Mouse (Mus musculus) spleen, embryonic (tissue): ENCODE measurements around the gene Ipmk.

ENCODE experiments used
- CTCF ChIA-PET: fragments of 350-600 bp; sonication (Branson Sonifier 250); formaldehyde crosslinking; loops from one replicate; lab custom pipeline; 2022; lab: Charles Lee

Gene Ipmk

DNA sequence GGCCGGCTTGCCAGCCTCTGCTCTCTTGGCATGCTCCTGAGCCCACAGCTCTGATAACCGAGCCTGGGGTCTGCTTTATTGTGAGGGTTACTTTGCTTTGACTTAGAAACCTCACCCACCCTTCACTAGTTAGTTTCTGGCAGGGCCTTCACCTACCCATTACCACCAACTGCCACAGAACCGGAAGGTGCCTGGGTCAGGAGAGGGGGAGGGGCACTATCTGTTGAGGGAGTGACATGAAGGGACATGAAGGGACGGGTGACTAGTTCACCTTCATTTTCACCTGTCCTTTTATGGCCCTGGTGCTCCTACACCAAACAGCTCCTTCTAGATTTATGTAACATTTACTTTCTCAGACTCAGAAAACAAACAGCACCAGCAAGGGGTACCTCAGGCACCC is 8.1 kb upstream of the Ipmk start:
- CTCF ChIA-PET = no interaction called here

DNA sequence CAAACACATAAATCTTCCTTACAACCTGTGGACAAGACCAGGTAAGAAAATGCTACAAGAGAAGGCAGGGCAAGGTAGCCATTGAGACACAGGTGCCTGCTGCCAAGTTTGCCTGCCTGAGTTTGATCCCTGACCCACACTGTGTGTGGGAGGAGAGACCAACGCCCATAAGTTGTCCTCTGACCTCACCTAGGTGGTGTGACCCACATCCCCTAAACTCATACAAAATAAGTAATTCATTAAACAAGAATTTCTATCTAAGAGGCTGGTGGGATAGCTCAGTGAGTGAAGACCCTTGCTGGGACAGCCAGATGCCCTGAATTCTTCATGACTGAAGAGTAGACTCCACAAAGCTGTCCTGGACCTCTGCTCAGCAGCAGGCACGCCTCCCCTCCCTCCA is 7.4 kb upstream of the Ipmk start:
- CTCF ChIA-PET = no interaction called here

DNA sequence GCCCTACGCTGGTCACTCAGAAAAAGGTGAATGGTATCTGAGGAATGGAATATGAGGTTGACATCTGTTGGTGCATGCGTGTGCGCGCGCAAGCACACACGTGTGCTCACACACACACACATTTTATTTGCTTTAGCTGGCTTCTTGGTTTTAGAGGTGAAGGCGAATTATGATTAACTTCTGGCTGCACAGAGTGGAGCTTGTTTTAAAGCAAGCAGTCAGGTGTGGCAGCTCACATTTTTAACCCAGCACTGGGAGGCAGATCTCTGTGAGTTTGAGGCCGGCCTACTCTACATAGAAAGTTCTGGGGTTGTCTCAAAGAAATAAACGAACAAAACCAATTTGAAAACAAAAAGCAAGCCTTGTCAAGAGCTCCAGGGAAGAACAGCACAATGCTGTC is 6.3 kb upstream of the Ipmk start:
- CTCF ChIA-PET = no interaction called here

DNA sequence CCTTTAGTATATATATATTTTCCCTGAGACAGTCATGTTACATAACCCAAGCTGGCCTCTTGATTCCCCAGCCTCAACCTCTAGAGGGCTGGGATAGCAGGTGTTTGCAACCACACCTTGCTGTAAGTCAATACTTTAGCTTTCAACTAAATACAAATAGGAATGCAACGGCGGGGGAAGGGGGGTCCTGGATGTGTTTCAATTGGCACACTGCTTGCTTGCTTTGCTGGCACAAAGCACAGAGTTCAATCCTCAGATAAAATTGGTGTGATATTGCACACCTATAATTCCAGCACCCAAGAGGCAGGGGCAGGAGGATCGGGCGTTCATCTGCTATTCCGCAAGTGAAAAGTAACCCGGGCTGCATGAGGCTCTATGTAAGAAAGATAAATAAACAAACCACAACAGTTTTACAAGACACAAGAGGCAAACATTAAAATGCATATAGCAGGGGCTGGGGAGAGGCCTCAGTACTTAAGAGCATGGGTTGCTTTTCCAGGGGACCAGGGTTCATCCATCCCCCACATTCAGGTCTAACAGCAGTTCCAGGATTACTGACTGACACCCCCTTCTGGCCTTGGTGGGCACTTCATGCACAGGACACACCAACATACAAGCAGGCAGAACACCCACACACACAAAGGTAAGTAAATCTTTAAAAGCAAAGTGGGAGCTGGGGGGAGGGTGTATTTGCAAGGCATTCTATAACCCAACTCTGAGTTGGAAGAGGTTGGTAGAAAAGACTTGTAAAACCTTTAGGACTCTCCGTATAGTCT is 5.3 kb upstream of the Ipmk start:
- CTCF ChIA-PET = no interaction called here

DNA sequence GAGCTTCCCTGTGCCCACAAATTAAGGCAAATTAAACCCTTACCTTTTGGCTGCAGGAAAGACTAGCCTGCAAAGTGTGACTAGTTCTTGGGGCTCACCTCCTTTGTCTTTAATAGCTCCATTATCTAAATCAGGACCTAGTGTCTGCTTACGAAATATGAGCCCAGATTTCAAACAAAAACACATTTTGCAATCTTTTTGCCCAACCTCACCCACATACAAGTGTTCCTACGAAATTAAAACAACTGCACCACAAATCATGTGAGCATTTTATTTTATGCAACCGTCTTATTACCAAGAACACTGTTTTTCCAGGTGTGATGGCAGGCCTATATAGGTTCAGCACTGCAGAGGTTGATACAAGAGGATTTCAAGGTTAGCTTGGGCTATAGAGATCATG is 4.4 kb upstream of the Ipmk start:
- CTCF ChIA-PET = no interaction called here

DNA sequence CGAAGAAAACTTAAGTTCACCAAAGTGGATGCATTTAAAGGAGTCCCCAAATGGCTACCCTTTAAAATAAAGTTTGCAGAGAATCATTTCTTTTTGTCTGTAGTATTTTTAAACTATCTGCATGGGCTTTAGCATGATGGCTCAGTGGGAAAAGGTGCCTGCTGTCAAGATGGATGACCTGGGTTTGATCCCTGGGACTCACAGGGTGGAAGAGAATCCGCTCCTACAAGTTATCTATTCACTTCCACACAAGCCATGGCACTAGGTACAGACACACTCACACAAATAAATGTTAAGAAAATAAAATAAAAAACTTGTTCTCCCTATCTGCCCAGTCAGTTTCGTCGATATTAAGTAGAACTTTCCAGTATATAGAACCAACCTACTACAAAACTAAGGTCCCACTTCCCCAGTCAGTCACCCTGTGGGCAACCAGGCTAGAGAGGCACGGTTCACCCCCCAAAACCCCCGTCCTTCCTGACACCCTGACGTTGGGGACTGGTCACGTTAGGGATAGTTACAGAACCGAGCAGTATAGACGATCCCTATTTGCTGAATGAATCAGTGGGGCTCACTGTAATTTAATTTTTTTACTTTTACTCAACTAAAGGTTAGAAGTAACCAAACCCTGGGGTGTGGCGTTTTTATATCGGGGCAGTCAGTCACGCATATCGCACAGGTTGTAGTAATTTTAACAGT is 3.8 kb upstream of the Ipmk start:
- CTCF ChIA-PET = no interaction called here

DNA sequence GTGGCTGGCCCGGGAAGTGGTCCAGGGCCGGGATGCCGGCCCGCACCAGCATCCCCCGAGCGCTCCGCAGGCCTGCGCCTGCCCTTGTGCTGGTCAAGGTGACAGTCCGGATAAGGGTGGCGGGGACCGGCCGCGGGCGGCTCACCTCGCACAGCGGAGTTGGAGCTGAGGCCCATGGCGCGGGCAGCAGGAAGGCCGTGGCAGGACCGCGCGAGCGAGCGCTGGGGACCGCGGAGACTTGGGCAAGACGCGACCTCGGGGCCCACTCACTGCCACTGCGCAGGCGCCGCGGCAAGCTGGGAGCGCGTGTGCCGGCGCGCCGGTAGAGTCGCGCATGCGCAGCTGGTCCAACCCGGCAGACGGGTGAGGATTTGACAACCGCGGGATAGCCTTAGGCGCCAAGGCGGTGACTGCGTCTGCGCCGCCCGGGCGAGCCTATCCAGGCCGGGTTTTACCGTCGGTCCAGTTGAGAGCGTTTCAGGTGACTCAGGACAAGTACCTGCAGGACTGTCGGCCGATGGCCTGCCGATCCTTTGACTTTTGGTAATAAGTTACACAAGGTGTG is 2.9 kb upstream of the Ipmk start, which contains the start of gene Cisd1:
TSS of gene Cisd1 (minus strand) at position 376 of the 565 bp plus-strand sequence.
- CTCF ChIA-PET = no interaction called here

DNA sequence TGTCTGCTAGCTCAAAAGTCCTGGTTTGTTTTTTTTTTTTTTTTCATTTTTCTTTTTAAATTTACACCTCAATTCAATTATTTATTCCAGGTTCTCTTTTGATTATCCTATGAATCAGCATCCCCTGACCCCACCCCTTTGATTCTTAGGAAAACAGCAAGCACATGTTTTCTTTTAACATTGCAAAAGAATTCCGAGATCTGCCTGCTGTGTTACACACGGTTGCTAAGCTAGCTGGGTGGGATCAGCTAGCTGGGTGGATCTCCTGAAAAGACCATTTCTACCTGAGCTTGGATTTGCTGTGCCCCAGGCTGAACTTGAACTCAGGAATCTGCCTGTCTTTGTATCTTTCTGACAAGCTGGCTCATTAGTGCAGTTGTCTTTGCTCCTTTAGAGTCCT is 1.5 kb upstream of the Ipmk start:
- CTCF ChIA-PET = no interaction called here

DNA sequence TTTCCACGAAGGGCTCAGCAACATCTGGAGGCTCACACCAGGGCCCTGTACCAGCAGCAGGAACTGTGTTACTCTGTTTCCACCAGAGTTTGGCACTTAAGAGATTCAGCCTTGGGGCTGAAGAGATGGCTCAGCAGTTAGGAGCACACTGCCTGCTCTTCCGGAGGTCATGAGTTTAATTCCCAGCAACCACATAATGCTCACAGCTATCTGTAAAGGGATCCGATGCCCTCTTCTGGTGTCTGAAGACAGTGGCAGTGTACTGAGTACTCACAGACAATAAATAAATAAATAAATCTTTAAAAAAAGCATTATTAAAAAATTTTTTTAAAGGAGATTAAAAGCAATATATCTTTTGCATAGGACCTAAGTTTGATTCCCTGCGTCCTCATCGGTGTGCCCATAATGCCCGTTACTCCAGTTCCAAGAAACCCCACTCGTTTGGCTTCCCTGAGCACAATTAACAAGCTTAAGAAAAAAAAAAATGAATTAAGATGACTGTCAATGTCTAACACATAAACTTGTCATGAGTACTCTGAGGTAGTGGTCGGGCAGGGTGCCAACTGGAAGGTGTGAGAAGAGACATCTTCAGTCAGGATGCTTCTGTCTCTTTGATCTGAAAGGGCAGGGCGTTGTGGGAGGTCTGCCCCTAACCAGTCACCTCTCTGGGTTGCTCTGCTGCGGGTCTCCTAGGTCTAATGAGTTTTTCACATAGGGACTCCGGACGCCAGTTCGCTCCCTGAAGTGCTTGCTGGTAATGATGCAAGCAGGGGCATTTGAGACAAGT is 648 bp upstream of the Ipmk start:
- CTCF ChIA-PET = no interaction called here

DNA sequence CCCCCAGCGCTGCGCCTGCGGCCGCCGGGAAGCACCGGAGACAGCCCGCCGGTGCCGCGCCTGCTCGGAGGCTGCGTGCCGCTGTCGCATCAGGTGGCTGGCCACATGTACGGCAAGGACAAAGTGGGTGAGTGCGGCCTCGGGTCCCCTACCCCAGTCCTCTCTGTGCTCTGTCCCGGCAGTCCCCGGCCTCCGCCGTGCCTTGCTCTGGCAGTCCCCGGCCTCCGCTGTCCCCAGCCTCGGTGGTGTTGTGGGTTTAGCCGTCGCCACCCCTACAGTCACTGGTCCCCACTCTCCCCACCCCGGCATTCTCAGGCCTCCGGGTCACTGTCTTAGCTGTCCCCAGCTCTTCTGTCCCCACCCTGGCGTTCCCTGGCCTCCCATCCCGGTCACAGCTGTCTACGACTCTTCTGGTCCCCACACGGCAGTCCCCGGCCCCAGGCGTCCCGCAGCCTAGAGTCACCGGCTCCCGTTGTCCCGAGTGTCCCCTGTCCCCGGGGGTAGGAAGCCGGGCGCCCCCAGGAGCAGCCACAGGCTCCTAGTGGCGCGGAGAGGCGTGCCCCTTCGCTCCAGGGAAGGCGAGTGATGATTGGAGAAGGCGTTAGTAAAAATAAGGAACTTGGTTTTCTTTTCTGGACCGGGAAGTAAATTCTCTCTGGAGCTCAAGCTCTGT is 537 bp downstream of the Ipmk start:
- CTCF ChIA-PET = no interaction called here

DNA sequence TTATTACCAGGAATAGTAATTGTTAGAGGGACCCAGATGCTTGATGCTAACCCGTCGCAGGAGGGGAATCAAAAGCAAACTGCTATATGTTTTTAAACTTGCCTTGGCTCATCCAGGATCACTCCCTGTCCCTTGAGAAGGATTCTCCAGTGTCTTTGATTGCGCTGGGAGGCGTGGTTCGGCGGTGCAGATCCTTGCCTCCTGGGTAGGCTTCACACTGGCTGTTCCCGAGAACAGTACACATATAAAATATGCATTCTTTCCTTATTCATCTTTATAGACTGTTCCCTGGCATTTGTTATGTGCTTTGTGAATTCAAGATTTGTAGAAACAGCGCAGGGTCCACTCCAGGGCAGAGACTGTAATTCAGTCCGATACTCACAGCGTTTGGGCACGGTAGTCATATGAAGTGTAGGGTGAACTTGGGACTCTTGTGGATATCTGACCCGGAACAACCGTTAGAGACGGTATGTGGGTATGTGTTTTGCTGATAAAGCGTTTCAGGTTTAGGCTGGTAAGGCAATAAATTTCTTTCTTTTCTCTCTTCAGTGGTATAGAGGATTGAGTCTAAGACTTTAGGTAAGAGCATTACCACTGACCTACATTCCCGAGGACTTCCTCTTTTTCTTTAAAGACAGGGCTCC is 1.2 kb downstream of the Ipmk start:
- CTCF ChIA-PET = no interaction called here

DNA sequence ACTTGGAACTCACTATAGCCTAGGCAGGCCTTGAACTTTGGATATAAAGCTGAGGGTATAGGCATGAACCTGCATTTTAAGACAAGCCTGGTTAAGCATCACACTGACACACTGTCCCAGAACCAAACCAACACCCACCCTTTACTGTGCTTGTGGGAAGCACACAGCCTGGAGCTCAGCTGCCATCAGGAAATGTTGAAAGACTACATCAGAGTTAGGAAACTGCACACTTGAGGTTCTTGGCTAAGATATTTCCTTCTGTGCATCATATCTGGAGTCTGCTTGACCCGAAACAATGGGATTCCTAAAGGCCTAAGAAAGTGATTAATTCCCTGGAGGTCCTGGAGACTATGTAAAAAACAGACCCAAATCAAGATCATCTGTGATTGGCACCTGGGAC is 1.7 kb downstream of the Ipmk start:
- CTCF ChIA-PET = no interaction called here

DNA sequence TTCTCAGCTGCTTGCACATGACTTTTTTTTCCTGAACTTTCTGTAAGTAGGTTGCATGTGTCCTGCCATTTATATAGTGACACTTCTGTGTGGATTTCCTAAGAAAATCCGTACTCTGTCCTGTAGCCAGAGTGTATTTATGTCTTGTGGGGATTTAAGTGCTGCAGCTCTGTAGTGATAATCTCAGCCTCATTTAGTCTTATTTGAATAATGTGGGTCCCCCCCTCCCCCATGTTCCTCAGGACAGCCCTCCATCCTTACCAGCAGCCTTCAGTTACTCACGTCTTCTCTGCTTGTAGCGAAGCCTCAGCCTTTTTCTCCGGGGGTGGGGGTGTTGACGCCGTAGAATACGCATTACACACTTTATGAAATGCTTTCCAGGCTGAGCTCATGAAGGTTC is 3.7 kb downstream of the Ipmk start:
- CTCF ChIA-PET = interaction anchor here (1.0 kb wide), 1 partner anchor 10 kb away, joined by 3 read pairs; no protein-coding TSS in a partner anchor

DNA sequence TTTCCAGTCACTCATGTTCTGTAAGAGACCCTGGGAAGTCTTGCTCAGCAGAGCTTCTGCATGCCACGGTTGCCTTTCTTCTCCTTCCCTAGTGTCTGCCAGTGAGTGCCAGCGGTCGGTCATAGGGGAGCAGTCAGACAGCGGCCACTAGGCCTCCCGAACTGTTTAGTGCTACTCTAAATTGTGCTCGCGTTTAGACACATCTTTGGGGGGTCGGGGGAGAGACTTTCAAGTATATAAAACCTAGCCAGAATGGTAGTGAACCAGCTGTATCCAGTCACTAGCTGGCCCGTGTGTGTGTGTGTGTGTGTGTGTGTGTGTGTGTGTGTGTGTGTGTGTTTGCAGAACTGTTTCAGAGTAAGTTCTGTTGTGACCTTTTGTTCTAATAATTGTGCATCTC is 6.3 kb downstream of the Ipmk start:
- CTCF ChIA-PET = interaction anchor here (0.6 kb wide), 1 partner anchor 937 kb away, joined by 4 read pairs; no protein-coding TSS in a partner anchor

DNA sequence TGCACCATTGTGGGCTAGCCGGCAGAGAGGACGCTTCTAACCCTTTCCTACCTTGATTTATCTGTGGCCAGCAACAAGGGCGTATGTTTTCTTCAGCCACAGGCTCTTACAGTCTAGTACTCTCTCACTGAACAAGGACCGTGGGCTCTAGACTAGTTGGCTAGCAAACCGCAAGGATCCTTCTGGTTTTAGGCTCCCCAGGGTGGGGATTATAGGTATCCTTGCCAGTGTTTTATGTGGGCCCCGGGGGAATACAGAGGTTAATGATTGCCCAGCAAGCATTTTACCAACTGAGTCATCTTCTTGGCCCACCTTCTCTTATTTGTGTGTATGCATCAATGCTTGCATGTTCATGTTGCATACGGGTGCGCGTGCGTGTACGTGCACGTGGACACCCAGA is 7.4 kb downstream of the Ipmk start:
- CTCF ChIA-PET = no interaction called here

DNA sequence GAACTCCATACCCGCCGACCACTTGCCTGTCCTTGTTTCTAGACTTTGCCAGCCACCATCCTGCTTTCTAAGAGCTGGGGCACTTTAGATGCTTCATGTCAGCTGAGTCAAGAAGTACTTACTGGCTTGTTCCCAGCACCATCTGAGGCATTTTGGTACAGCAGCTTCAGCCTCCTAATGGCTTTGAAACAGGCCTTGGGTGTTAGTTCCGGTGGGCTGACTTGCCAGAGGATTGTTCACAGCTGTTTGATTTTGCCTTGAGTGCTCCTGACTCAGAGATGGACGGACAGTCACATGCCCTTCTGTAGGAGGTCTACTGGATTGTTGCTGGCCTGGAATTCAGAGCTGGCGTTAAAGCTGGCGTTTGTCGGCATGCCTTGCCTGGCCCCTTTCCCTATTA is 13.5 kb downstream of the Ipmk start:
- CTCF ChIA-PET = interaction anchor here (0.7 kb wide), 1 partner anchor 10 kb away, joined by 3 read pairs; no protein-coding TSS in a partner anchor

DNA sequence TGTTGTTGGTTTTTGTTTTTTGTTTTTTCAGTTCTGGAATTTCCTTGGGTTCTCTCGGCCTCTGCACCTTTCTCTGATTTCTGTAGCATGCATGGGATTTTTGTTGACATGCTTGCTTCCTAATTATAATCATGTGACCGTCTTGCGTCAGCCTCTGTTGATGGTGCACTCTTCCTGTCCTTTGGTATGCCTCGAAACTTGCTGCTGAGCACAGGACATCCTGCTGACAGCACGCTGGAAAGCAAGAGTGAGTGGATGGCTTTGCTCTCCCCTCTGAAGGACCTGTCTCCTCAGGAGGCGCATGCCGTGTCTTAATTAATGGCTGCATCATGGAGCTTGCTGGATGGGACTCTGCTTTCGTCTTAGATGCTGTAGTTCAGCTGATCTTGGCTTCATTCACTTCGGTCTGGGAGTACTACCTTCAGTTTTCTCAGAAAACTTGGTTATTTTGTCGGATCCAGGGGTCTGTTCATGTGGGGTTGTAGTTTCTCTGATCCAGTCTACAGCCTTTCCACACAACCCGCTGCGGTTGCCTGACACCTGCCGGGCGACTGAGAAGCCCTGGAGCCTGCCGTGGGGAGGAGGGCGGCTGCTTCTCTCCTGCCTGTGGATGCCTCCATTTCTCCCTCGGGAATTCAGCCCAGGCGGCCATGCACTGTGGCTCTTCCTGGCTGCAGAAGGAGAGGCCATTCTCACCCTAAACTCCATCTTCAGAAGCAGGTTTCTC is 14.4 kb downstream of the Ipmk start:
- CTCF ChIA-PET = no interaction called here

DNA sequence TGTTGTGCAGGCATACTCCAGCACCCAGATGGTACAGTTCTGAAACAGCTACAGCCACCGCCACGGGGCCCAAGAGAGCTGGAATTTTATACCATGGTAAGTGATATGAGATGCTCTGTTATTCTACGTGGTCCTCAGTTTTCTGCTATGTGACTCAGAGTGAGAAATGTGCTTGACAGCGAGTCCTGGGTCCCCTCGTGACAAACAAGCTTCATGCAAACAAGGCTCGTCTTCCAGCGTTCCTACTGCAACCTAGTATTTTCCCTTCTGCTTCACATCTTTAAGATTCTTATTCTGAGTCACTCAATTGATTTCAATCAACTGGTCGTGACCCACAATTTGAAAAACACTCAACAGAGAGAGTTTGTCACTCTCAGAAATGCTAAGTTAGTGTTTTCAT is 15.9 kb downstream of the Ipmk start:
- CTCF ChIA-PET = no interaction called here

DNA sequence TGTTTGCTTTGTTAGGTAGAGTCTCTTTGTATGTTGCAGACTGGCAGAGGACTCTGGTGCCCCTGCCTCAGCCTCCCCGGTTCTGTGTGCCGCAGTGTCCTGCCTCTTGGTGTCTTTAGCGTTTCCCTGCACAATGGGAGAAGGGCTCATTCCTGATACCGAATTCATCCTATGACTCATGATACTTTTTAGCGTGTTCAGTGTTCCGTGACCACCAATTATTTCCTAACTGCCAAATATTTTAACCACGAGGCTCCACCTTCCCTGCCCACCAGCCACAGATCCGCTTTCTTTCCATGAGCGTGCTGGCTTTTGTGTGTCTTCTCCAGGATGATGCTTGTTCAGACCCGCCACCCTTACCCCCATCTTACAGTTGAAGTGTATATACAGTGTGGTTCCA is 16.3 kb downstream of the Ipmk start:
- CTCF ChIA-PET = no interaction called here
